Mouse (Mus musculus): ENCODE data around the gene Alox15. TPM values are rescaled to one million over a fixed set of nuclear protein-coding genes. Genes with fewer than 3 reads are reported as not detected.

Alox15 gene
- polyA plus RNA-seq, 1 experiment from 2014 or later = not detected

DNA sequence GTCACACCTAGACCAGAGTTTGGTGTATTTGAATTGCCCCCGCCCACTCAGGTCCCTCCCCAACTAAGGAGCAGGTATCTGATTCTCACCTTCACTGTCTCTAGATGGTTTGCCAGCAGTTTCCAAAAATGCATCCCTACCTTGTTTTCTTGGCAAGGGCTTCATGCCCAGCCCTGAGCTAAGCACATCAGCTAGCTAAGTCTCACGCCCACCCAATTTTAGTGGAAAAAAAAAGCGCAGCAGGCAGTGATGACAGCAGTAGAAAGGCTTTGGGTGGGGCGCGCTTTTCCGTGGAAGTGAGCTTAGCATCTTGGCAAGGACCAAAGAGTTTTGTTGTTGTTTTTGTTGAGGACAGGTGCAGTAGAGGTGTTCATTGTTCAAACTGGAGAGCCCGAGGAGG lies 29.3 kb downstream of the Alox15 start, which contains the start of gene Alox12e:
Gene Alox12e, minus strand, starts transcription at position 101 of the 400 bp plus-strand sequence.
- peaks cover 21% of the 10 kb centered on the region for H3K27me3 ChIP-seq (replicated peaks; ENCODE audit: control insufficient read depth, insufficient read depth, low read length)
- H3K4me3 ChIP-seq (replicated peaks; ENCODE audit: low read length) = no peak within 1 kb of the TSS
- no peaks in the 10 kb centered on the region for H3K36me3 ChIP-seq (ENCODE audit: control insufficient read depth, insufficient read depth)
- 24% methylated on average over 7 of the region's 7 CpGs for WGBS
- H3K27ac ChIP-seq (ENCODE audit: low read length) = no peak within 1 kb of the TSS
- no peak for ATAC-seq
- H3K4me2 ChIP-seq (ENCODE audit: low read length) = no peak within 1 kb of the TSS
- H3K4me1 ChIP-seq (replicated peaks; ENCODE audit: control insufficient read depth, insufficient read depth, low read length) = no peaks in the 10 kb centered on the region
- no peaks in the 10 kb centered on the region for H3K9me3 ChIP-seq (ENCODE audit: control insufficient read depth, low read length)
- H3K9ac ChIP-seq (replicated peaks; ENCODE audit: low read depth, low read length) = no peak within 1 kb of the TSS

DNA sequence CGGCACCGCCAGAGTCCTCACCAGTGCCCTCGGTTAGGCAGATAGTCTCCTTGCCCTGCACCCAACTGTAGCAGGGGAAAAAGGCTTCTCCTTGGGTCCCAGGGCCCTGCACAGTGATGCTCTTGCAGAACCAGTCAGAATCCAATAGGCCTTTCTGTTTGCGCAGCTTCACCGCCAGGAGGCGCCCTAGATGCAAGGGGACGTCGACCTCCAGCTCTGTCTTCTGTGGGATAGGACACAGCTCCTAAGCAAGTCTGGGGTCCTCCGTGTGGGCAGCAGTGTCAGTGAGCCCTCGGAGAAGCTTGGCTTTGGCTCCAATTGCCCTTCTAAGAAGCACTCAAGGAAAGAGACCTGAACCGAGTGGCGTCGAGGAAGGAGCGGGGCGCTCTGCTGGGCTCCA lies 30.2 kb downstream of the Alox15 start:
- Histone ChIP-seq H3K4me1 (replicated peaks; ENCODE audit: control insufficient read depth, insufficient read depth, low read length) (no peaks in the 10 kb centered on the region), H3K9ac (replicated peaks; ENCODE audit: low read depth, low read length) (no peak overlapping the region), H3K27ac (ENCODE audit: low read length) (no peak overlapping the region), H3K36me3 (ENCODE audit: control insufficient read depth, insufficient read depth) (no peaks in the 10 kb centered on the region), H3K4me3 (replicated peaks; ENCODE audit: low read length) (no peak overlapping the region), H3K9me3 (ENCODE audit: control insufficient read depth, low read length) (no peaks in the 10 kb centered on the region), H3K27me3 (replicated peaks; ENCODE audit: control insufficient read depth, insufficient read depth, low read length) (peaks cover 21% of the 10 kb centered on the region), H3K4me2 (ENCODE audit: low read length) (no peak overlapping the region)
- no peak for ATAC-seq
- 3% methylated on average over 15 of the region's 15 CpGs for WGBS

DNA sequence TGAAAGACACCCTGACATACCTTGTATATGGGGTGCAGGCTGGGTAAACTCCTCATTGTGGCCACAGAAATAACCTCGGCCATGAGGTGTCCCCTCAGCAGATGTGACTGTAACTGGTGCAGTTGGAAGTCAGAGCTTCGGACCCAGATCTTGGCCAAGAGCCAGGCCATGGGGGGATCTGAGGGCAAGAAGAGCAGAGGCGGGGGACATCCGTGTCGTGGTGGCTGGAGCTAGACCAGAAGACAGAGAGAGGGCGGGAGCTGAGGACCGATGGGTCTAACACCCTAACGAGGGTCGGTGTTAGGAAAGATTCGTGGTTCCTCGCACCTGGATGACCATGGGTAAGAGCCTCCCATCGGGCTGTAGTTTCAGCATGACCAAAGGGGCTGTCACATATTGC lies 32.2 kb downstream of the Alox15 start:
- no peak for ATAC-seq
- Histone ChIP-seq H3K27me3 (replicated peaks; ENCODE audit: control insufficient read depth, insufficient read depth, low read length) (peaks cover 21% of the 10 kb centered on the region), H3K27ac (ENCODE audit: low read length) (no peak overlapping the region), H3K4me2 (ENCODE audit: low read length) (no peak overlapping the region), H3K4me1 (replicated peaks; ENCODE audit: control insufficient read depth, insufficient read depth, low read length) (no peaks in the 10 kb centered on the region), H3K36me3 (ENCODE audit: control insufficient read depth, insufficient read depth) (no peaks in the 10 kb centered on the region), H3K9ac (replicated peaks; ENCODE audit: low read depth, low read length) (no peak overlapping the region), H3K4me3 (replicated peaks; ENCODE audit: low read length) (no peak overlapping the region), H3K9me3 (ENCODE audit: control insufficient read depth, low read length) (no peaks in the 10 kb centered on the region)
- 81% methylated on average over 12 of the region's 12 CpGs for WGBS

DNA sequence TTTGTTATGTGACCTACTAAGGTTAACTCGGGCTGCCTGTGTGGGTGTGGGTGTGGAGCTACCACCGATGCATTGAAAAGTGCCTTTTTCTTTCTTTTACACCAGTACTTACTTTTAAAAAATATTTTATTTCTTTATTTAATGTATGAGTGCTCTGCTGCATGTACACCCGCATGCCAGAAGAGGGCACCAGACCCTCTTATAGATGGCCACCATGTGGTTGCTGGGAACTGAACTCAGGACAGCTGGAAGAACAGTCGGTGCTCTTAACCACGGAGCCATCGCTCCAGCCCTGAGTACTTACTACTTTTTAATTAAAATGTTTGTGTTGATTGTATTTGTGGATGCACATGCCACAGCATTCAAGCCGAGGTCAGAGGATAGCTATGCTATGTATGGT lies 38.0 kb downstream of the Alox15 start:
- Histone ChIP-seq H3K27ac (ENCODE audit: low read length) (no peak overlapping the region), H3K9me3 (ENCODE audit: control insufficient read depth, low read length) (no peaks in the 10 kb centered on the region), H3K36me3 (ENCODE audit: control insufficient read depth, insufficient read depth) (no peaks in the 10 kb centered on the region), H3K4me1 (replicated peaks; ENCODE audit: control insufficient read depth, insufficient read depth, low read length) (no peaks in the 10 kb centered on the region), H3K9ac (replicated peaks; ENCODE audit: low read depth, low read length) (no peak overlapping the region), H3K4me2 (ENCODE audit: low read length) (no peak overlapping the region), H3K27me3 (replicated peaks; ENCODE audit: control insufficient read depth, insufficient read depth, low read length) (no peaks in the 10 kb centered on the region), H3K4me3 (replicated peaks; ENCODE audit: low read length) (no peak overlapping the region)
- no peak for ATAC-seq
- WGBS = 42% methylated on average over 7 of the region's 7 CpGs

- Histone ChIP-seq H3K4me1 (replicated peaks; ENCODE audit: control insufficient read depth, insufficient read depth, low read length) (no peaks in the 10 kb centered on the region), H3K27ac (ENCODE audit: low read length) (no peak overlapping the region), H3K9me3 (ENCODE audit: control insufficient read depth, low read length) (no peaks in the 10 kb centered on the region), H3K36me3 (ENCODE audit: control insufficient read depth, insufficient read depth) (no peaks in the 10 kb centered on the region), H3K4me2 (ENCODE audit: low read length) (no peak overlapping the region), H3K4me3 (replicated peaks; ENCODE audit: low read length) (no peak overlapping the region), H3K27me3 (replicated peaks; ENCODE audit: control insufficient read depth, insufficient read depth, low read length) (no peaks in the 10 kb centered on the region), H3K9ac (replicated peaks; ENCODE audit: low read depth, low read length) (no peak overlapping the region)
- ATAC-seq = no peak
- WGBS = 21% methylated on average over 9 of the region's 9 CpGs
Observed at GRCm38 (mm10) chr11:70309341-70309740, 42.5 kb downstream of the Alox15 start.

DNA sequence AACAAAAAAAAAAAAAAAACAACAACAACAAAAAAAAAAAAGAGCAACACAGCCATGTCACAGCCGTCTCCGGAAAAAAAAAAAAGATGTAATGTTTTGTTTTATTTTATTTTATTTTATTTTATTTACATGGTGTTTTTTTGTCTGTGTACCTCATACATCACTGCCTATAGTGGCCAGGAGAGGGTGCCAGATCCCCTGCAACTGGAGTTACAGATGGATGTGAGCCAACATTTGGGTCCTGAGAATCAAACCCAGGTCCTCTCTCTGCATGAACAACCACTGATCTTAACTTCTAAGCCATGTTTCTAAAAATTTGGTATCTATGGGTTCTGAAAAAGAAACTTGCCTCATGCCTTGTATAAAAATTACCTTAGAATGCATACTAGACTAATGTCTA lies 43.5 kb downstream of the Alox15 start:
- no peak overlapping the region for H3K4me2 ChIP-seq (ENCODE audit: low read length)

GRCm38 (mm10) chr11:70306159-70306558 lies 45.7 kb downstream of the Alox15 start:
- H3K9ac ChIP-seq (replicated peaks; ENCODE audit: low read depth, low read length) = no peak overlapping the region
- ATAC-seq = no peak
- no peak overlapping the region for H3K27ac ChIP-seq (ENCODE audit: low read length)
- H3K4me1 ChIP-seq (replicated peaks; ENCODE audit: control insufficient read depth, insufficient read depth, low read length) = no peaks in the 10 kb centered on the region
- no peak overlapping the region for H3K4me3 ChIP-seq (replicated peaks; ENCODE audit: low read length)
- no peaks in the 10 kb centered on the region for H3K9me3 ChIP-seq (ENCODE audit: control insufficient read depth, low read length)
- 77% methylated on average over 7 of the region's 7 CpGs for WGBS
- no peaks in the 10 kb centered on the region for H3K36me3 ChIP-seq (ENCODE audit: control insufficient read depth, insufficient read depth)
- no peaks in the 10 kb centered on the region for H3K27me3 ChIP-seq (replicated peaks; ENCODE audit: control insufficient read depth, insufficient read depth, low read length)
- H3K4me2 ChIP-seq (ENCODE audit: low read length) = no peak overlapping the region

More for the DNA sequence above, 43.5 kb downstream of the Alox15 start:
- H3K9me3 ChIP-seq (ENCODE audit: control insufficient read depth, low read length) = no peaks in the 10 kb centered on the region
- no peak overlapping the region for H3K9ac ChIP-seq (replicated peaks; ENCODE audit: low read depth, low read length)
- no peak overlapping the region for H3K4me3 ChIP-seq (replicated peaks; ENCODE audit: low read length)
- no peak overlapping the region for H3K27ac ChIP-seq (ENCODE audit: low read length)
- H3K4me1 ChIP-seq (replicated peaks; ENCODE audit: control insufficient read depth, insufficient read depth, low read length) = no peaks in the 10 kb centered on the region
- WGBS = 86% methylated on average over 2 of the region's 2 CpGs
- no peak for ATAC-seq
- H3K36me3 ChIP-seq (ENCODE audit: control insufficient read depth, insufficient read depth) = no peaks in the 10 kb centered on the region
- H3K27me3 ChIP-seq (replicated peaks; ENCODE audit: control insufficient read depth, insufficient read depth, low read length) = no peaks in the 10 kb centered on the region

DNA sequence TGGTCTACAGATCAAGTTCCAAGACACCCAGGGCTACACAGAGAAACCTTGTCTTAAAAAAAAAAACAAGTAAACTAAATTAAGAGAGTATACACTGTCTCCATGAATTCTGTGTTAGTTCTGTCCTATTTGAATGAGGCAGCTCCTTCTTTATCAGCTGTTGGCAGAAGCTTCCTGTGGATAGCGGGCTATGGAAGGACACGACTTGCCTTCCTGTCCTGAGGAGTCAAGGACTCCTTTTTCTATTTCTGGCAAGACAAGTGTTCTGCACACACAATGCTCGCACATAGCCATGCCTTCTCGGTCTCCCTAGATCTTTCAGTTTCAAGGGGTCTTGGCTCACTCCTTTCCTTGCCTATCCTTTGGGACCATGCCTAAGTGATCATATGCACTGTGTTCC lies 49.5 kb downstream of the Alox15 start:
- no peaks in the 10 kb centered on the region for H3K4me1 ChIP-seq (replicated peaks; ENCODE audit: control insufficient read depth, insufficient read depth, low read length)
- H3K4me3 ChIP-seq (replicated peaks; ENCODE audit: low read length) = no peak overlapping the region
- no peaks in the 10 kb centered on the region for H3K36me3 ChIP-seq (ENCODE audit: control insufficient read depth, insufficient read depth)
- H3K27ac ChIP-seq (ENCODE audit: low read length) = no peak overlapping the region
- WGBS = 89% methylated on average over 4 of the region's 4 CpGs
- H3K9ac ChIP-seq (replicated peaks; ENCODE audit: low read depth, low read length) = no peak overlapping the region
- ATAC-seq = no peak
- no peak overlapping the region for H3K4me2 ChIP-seq (ENCODE audit: low read length)
- H3K27me3 ChIP-seq (replicated peaks; ENCODE audit: control insufficient read depth, insufficient read depth, low read length) = no peaks in the 10 kb centered on the region
- H3K9me3 ChIP-seq (ENCODE audit: control insufficient read depth, low read length) = no peaks in the 10 kb centered on the region

DNA sequence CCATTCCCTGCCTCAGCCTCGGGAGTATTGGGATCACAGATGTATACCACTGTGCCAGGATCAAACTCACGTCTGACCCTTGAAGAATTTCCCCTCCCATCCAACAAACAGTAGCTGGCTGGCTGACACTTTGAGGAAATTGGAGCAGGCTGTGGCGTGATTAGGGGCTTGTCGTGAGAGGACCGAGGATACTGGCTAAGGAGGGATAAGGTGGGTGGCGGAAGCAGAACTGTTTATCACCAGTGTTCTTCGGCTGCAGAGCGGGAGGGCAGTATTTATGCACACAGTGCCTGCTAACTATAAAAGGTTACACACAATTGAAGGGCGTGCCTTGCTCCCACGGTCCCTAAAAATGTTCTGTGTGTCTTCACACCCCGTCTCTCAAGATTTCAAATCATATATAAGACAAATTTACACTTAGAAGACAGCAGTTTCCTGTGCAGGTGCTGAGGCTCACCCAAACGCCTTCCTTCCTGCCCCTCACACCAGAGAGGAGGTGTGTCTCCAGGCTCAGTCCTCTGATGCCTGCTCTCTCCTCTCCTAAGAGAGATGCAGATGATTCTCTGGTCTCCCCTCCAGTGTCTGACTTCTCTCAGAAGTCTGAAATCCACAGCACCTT lies 53.9 kb downstream of the Alox15 start:
- WGBS = 65% methylated on average over 12 of the region's 12 CpGs
- Histone ChIP-seq H3K9me3 (ENCODE audit: control insufficient read depth, low read length) (no peaks in the 10 kb centered on the region), H3K4me1 (replicated peaks; ENCODE audit: control insufficient read depth, insufficient read depth, low read length) (no peaks in the 10 kb centered on the region), H3K9ac (replicated peaks; ENCODE audit: low read depth, low read length) (no peak overlapping the region), H3K27ac (ENCODE audit: low read length) (no peak overlapping the region), H3K27me3 (replicated peaks; ENCODE audit: control insufficient read depth, insufficient read depth, low read length) (no peaks in the 10 kb centered on the region), H3K4me3 (replicated peaks; ENCODE audit: low read length) (no peak overlapping the region), H3K4me2 (ENCODE audit: low read length) (no peak overlapping the region), H3K36me3 (ENCODE audit: control insufficient read depth, insufficient read depth) (no peaks in the 10 kb centered on the region)
- no peak for ATAC-seq

GRCm38 (mm10) chr11:70297405-70297804 lies 54.4 kb downstream of the Alox15 start:
- Histone ChIP-seq H3K4me1 (replicated peaks; ENCODE audit: control insufficient read depth, insufficient read depth, low read length) (no peaks in the 10 kb centered on the region), H3K9ac (replicated peaks; ENCODE audit: low read depth, low read length) (no peak overlapping the region), H3K27me3 (replicated peaks; ENCODE audit: control insufficient read depth, insufficient read depth, low read length) (no peaks in the 10 kb centered on the region), H3K36me3 (ENCODE audit: control insufficient read depth, insufficient read depth) (no peaks in the 10 kb centered on the region), H3K9me3 (ENCODE audit: control insufficient read depth, low read length) (no peaks in the 10 kb centered on the region), H3K4me2 (ENCODE audit: low read length) (no peak overlapping the region), H3K27ac (ENCODE audit: low read length) (no peak overlapping the region), H3K4me3 (replicated peaks; ENCODE audit: low read length) (no peak overlapping the region)
- no peak for ATAC-seq
- WGBS = 67% methylated on average over 4 of the region's 4 CpGs
